Mouse (Mus musculus) kidney, adult 9 months (tissue): ENCODE measurements around the gene Dnajc11.

Experiments used
- DNase-seq: peaks from one replicate; pipeline ENCODE4 v3.0.0; 2022

The Dnajc11 gene

DNA sequence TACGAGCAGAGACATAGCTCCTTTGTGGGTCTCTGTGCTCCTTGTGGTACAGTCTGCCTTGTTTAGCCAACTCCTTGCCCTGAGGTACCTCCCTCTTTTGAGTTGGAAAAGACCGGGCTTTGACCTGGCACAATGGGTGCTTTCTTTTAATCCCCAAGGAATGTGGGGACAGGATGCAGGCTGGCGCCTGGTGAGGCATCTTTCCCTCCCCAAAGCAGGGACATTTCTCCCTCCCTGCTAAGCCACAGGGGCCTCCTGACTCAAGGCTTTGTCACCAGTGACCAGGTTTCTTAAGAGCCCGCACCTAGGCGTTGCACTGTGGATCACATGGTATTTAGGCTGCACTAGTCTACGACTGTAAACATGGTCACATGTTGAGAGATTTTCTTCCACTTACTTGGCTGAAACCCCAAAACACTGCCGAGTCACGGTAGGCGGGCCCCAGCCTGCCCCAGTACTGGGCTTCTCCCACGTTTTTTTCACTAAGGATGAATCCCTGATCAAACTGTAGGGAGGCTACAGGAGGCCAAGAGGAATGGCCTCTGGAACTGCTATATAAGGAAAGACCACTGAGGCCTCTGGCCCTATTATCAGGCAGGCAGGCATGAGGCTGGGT lies 76.7 kb downstream of the Dnajc11 start:
- peak; percentile 70 for DNase-seq

DNA sequence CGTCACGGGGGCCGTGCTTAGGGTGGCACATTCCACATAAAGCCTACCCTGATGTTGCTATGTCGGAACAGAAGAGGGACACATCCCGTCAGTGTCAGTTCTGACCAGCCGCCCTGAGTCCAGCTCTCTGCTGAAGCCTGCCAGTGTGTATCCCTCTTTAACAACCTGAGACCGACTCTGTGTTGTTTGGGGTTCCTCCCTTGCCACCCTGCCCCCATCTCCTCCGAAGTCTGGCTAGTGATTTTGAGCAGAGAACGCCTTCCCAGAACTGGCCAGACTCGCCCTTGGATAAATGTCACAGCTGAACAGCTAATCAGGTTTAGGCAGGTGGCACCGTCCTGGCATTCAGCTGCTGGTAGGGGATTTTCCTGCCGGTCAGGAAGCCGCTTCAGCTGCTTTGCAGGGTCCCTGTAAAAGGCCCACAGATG lies 77.2 kb downstream of the Dnajc11 start:
- peak; percentile 47 for DNase-seq

DNA sequence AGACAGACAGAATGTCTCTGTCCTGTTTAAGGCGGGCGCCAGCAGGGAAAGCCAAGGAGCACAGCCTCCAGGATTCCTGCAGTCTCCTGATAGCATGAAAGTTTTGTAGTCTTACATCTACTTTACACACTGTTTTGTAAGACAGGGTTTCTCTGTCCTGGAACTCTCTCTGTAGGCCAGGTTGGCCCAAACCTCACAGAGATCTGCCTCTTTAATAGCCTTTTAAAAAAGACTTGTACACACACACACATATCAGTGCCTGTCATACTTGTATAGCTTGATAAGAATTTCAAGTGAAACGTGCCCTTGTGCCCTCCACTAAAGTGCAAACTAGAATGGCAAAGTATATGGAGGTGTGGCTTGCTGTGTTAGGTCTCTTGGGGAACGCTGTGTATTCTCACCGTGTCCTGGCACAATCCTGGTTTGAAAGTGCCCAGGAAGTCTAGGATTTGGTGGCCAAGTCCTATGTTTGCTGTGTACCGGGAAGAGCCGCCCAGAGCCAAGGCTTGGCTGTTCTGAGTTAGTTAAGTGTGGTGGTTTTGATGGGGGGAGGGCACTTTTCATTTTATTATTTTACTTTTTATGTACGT lies 77.8 kb downstream of the Dnajc11 start:
- no peak for DNase-seq

DNA sequence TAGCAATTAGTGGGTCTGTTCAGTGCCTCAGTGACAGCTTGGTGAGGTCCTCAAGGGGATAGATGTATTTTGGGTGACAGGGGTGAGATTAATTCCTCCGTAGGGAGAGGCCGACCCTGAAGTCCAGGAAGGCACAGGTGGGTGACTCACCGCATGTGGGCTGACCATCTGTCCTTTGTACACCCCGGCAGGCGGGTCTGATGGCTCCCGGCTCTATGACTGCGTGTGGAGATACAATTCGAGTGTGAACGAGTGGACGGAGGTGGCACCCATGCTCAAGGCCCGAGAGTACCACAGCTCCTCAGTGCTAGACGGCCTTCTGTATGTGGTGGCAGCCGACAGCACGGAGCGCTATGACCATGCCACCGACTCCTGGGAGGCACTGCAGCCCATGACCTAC lies 78.6 kb downstream of the Dnajc11 start:
- no peak for DNase-seq

DNA sequence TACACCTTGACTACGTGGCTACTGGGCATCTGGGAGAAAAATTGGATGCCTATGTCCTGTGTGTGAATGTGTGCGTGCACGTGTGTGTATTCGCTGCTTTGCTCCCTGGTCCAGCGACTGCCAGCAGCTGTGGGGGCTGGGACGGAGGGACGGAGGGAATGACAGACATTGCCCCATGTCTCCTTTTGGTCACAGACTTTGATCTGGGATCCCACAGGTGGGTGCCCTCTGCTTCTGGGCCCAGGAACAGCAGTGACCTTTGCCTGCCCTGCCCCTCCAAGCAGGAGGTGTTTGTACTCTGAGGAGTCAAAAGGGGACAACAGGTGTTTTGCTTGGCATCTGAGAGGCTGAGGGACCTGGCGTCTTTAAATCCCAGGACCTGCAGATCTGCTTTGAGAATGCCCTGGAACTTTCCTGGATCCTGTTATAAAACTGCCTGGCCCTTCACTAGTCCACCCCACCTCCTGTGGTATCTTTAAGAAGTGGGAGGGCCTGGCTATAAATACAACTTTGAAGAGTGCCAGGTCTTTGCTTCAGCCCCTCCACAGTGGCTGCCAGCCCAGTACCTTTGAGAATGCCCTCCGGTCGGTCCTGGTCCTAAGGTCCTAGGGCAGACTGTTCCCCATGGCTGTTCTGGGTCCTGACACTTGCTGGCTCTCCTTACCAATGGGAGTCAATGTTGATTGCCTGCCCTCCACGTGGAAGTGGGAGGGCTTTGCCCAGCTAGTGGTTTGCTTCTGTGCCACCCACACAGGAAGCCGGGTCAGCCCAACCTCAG lies 79.7 kb downstream of the Dnajc11 start:
- DNase-seq = peak; percentile 87

DNA sequence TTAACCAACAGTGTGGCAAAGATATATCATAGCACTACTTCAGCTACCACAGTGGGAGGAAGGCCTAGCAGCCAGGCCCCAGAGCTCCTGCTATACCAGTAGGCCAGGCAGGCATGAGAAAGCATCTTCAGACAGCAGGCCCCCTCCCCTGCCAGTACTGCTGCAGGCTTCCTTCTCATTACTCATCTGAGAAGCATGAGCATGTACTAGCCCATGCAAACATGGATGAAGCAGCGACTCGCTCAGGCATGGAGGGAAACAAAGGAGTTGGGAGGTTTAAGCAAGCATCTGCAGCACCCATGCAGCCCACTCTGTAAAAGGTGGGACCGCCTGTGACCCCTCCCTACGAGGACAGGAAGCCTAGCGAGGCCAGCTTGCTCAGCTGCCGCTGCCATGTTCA lies 85.6 kb downstream of the Dnajc11 start:
- DNase-seq = no peak

DNA sequence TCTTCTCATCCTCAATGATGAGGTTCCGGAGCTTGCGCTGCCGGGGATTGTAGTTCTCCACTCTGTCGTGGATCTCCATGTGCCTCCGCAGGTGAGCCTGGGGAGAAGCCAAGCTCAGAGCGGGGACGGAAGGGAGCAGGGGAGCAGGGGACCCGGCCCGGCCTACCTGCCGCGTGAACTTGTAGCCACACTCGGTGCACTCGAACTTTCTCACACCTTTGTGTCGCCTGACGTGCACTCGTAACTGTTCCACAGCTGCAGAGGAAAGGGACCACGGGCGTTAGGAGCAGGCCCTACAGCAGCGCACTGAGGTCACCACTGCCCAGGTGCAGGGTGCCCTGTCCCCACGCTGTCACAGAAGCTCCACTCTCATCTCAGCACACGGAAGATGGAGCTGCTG lies 86.5 kb downstream of the Dnajc11 start:
- DNase-seq = no peak

DNA sequence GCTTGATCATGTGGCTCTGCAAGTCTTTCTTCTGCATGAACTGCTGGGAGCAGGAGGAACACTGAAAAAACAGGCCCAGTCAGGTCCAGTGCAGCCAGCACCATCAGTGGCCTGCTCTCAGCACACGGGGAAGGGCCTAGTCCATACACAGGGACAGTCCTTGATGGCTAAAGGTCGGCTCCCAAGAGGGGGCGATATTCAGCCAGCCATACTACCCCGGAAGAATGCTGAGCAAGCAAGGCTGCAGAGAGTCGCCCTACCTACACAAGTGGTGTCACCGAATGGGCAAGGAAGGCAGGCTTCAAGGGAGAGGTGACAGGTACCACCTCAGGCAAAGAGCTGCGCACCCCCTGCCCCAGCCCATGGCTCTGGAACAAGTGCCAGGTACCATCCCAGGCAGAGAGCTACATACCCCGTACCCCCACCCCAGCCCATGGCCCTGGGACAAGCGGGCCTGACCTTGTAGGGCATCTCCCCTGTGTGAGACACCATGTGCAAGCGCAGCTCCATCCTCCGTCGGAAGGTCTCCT lies 88.1 kb downstream of the Dnajc11 start:
- no peak for DNase-seq

DNA sequence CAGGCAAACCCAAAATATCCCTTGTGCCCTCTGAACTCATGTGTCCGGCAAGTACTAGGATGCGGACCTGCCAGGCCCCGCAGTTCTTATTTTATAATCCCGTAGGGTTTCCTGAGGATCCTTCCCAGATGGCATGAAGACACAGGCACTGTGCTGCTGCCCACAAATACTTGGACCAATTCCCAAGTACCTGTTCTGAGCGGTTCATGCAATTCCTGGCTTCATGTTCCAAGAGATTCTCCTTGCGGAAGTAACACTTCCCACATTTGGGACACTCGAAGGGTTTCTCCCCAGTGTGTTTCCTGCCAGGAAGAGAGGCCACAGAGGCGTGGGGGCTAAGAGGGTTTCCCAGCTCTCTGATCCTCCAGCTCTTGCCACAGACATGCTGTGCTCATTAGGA lies 89.0 kb downstream of the Dnajc11 start:
- no peak for DNase-seq

DNA sequence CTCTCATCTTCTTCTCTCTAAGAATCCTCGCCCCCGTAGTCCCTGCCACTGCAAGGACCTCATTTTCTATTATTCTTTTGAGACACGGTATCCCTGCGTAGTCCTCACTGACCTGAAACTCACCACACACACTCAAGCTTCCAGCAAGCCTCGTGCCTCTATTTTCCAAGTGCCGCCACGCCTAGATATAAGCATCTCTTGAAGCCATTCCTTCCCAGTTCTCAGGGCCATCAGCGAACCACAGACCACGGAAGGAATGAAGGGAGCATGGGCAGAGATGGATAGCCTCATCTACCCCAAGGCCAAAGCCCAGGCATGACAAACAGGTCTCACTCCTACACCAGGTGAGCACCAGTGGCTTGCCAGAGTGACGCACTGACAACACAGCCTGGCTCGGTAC lies 91.0 kb downstream of the Dnajc11 start:
- DNase-seq = no peak

DNA sequence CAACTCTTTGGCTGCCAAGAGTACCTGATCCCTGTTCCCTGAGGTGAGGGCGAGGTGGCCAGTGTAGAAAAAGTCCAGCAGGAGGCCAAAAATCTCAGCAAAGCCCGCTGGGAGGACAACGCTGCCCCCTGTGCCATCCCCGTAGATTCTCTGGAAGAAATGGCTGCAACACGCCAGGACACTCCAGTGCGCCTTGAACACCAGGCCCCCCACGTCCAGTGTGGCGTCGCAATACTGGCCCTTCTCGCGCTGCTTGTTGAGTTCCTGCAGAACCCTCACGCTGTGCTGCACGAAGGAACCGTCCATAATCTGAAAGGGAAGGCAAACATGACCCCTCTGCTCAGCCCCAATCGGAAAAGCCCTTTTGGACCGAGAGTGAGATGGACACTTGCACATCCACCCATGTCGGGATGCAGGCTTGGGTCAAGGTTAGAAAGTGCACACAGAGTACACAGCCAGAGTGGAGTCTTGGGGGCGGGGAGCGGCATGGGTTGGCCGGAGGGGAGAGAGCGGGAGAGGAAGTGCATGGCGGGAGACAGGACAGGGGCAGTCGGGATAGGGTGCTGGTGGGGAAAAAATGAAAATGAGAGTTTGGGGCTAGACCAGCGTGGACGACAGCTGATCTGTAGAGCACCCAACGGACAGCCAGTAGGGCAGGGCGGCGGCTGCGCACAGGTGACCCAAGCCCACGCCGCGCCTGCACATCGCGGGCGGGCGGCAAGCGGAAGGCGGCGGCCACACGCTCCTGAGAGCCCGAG lies 93.4 kb downstream of the Dnajc11 start:
- DNase-seq = peak; percentile 46

DNA sequence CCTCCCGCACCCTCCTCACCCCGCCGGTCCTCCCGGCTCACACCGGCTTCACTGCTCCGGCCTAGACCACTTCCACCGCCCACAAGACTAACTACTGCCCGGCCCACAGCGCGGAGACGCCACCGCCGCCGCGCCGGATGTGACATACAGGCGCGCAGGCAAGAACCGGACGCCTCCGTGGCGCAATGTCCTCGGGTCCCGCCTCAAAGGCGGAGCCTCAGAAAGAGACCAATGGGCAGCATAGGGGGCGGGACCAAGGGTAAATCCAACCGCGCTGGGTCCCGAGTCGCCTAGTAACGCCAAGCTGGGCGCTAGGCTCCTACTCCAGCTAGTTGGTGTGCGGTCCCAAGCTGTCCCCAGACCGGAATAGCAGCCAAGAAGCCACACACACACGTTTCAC lies 94.0 kb downstream of the Dnajc11 start, which contains the start of gene Zbtb48:
TSS of gene Zbtb48 (minus strand) at position 148 of the 400 bp plus-strand sequence.
- peak; percentile 98 for DNase-seq

DNA sequence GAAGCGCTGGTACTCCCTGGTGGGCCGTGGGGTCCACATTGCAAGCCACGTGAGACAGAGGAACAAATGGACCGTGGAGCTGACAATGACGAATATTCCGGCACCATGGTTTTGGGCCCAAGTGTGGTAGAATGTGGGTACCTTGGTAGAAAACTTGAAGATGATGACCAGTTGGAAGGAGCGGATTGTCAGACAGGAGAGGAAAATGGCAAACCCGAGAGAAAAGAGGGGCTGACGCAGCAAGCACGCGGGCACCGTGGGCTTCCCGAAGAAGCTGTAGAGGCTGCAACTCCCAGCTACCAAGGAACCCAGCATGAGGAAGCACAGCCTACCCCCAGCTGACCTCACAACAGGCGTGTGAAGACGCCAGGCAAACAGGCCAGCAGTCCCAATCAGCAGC lies 95.0 kb downstream of the Dnajc11 start:
- no peak for DNase-seq

DNA sequence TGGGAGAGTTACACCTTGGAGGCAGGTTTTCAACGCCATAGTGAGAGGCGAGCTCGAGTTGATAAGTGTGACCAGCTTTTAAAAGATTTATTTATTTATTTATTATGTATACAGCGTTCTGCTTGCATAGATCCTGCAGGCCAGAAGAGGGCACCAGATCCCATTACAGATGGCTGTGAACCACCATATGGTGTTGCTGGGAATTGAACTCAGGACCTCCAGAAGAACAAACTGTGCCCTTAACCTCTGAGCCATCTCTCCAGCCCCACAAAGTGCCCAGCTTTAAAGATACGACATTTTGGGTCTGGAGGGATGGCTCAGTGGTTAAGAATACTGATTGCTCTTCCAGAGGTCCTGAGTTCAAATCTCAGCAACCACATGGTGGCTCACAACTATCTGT lies 95.6 kb downstream of the Dnajc11 start:
- no peak for DNase-seq

DNA sequence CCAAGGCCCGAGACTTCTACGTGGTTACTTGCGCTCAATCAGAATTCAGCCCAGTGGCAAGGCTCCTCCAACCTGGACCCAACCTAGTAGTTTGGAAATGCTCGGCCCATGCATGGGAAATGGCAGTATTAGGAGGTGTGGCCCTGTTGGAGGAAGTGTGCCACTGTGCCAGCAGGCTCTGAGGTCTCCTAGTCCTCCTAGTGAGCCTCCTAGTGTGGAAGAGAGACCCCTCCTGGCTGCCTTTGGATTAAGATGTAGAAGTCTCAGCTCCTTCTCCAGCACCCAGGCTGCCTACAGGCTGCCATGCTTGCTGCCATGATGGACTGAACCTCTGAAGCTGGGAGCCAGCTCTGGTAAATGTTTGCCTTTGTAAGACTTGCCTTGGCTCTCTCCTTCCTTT lies 96.5 kb downstream of the Dnajc11 start:
- no peak for DNase-seq
